Mouse (Mus musculus) lung, adult 2 months (tissue): ENCODE data around the gene Zfp592.

Source experiments
- CTCF ChIP-seq: fragments of 200-500 bp; IDR thresholded peaks from 2 replicates; pipeline ENCODE4 v1.5.1; 2011; ENCODE audit warnings: mild to moderate bottlenecking, low read length, control low read depth; ENCODE audit not compliant: insufficient read depth
- POLR2A ChIP-seq: fragments of 200-500 bp; IDR thresholded peaks from 2 replicates; pipeline ENCODE4 v1.6.1; 2011; ENCODE audit warnings: low read depth, mild to moderate bottlenecking, control low read depth, low read length, borderline replicate concordance; ENCODE audit errors: extremely low read depth

DNA sequence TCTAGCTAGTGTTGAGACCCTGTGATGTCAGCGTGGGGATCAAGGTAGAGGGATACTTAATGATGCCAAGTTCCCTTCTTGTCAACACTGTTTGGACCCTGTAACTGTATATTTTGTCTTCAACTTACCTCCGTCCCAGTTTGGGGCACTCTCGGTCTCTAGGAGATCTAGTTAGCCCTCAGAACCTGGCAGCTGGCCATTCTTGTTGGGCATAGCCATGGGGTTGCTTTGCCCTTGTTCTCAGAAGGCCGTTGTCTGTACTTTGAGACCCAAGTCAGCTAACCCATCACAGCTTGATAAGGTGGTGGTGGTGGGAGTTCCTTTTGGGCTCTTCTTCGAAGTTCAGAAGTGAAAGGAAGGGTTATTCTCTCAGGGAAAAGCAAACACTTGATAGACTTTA is 56.5 kb downstream of the Zfp592 start:
- TF ChIP-seq CTCF: no peak
- TF ChIP-seq POLR2A: no peak
